Mouse (Mus musculus) spleen, adult 2 months (tissue): ENCODE results near the gene Asic5.

Experiments used
- CTCF ChIP-seq: fragments of 200-500 bp; IDR thresholded peaks from 2 replicates; pipeline ENCODE4 v1.5.1; 2011; ENCODE audit warnings: mild to moderate bottlenecking, inconsistent platforms; ENCODE audit not compliant: insufficient read depth, insufficient read length, insufficient replicate concordance; ENCODE audit errors: extremely low read depth
- POLR2A ChIP-seq: fragments of 200-500 bp; IDR thresholded peaks from 2 replicates; pipeline ENCODE4 v1.6.1; 2011; ENCODE audit warnings: low read depth, low read length, inconsistent platforms

- TF ChIP-seq CTCF (no peak), POLR2A (no peak)
These were observed 18.3 kb upstream of the Asic5 start for GRCm38 (mm10) chr3:81963768-81964167.
